Mouse (Mus musculus): ENCODE data around the gene Lrr1.

DNA sequence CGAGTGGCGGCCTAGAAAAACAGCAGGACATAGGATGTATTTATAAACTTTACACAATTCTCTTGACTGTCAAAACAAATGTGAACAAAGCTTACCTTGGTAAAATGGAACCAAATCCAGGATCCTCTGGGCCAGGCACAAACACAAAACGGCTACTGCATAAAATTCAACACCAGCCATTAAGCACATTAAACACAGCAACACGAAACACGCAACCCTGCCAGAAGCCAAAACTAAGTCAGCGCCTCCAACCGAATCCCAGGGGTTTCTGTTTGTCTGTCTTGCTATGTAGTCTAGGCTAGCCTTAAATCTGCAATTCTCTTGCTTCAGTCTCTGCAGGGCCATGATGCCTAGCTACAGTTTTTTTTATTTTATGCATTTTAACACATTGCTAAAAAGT, 39.3 kb downstream of the Lrr1 start:
- TF ChIP-seq HCFC1 (IDR thresholded peaks at IDR 0.05; ENCODE audit: borderline replicate concordance, insufficient read depth, low read length): no peak
- no peak for TF ChIP-seq ZNF384 (IDR thresholded peaks at IDR 0.05; ENCODE audit: low read depth, low read length)
